Mouse (Mus musculus): ENCODE results near the gene Vmn1r196.
"Not testable (repeated sequence)": the region's sequence is repeated elsewhere in the genome, so short reads cannot be mapped to it uniquely, and the experiment has no call there.

DNA sequence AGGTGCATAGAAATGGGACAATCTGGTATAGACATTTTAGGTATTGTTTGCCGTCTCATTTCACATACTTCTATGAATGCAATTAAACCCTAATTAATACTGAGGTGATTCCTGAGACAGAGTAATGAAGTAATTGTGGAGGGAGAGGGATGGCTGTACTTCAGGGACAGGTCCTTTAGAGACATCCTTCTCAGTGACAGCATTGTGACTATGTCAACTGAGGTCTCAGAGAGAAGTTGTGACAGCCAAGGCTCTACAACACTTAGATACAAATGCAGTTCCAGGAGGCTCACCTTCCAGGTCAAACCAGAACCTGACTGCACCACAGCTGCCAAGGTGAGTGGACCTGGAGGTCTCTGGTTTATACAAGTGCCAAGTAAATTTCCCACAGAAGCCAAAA lies 19.5 kb upstream of the Vmn1r196 start, which contains the start of gene Vmn1r195:
- TF ChIP-seq CTCF (IDR thresholded peaks at IDR 0.05; ENCODE audit: insufficient read depth, low read length); POLR2A (IDR thresholded peaks at IDR 0.05; ENCODE audit: borderline replicate concordance, extremely low read depth, low read depth, low read length): not testable (repeated sequence)
